Mouse (Mus musculus) Muller cell, postnatal 12 days (primary cell): Measurements from ENCODE around the gene Mei1.

Experiments used
- DNase-seq: peaks from one replicate; pipeline ENCODE4 v3.0.0-alpha.2; 2015; ENCODE audit errors: inconsistent ontology term

Gene Mei1

DNA sequence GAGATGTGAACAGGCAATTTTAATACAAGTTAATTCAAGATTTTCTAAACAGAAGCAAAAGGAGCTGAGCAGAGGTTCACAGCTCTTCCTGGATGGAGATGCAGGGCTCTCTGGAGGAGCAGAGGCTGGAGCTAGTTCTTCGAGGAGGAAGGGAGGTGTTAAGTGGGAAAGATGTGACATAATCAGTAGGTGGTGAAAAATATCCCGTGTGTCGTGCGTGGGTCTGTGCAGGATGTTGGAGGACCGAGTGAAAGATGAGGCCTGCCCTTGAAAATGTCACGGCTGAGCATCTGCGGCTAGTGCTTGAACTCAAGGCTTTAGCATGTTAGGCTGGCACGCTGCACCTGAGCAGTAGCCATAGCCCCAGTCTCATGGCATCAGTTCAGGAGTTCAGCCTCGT is 15.8 kb downstream of the Mei1 start:
- DNase-seq, result no peak

DNA sequence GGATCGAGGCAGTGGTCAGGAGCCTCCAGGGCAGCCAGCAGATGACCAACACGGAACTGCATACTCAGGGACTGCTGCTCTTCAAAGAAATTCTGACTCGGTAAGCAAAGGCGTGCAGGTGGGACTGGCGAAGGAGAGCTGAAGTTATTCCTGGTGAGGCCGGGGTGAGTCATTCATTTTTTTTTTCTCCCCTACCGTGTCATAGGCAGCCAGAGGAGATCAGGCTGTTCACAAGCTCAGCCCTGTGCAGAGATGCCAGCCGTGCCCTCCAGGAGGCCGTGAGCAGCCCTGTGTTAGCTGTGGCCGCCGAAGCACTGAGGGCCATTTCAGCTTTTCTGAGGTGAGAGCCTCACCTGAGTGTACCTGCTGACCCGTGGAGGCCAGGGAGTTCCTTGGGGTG is 16.3 kb downstream of the Mei1 start:
- no peak for DNase-seq

DNA sequence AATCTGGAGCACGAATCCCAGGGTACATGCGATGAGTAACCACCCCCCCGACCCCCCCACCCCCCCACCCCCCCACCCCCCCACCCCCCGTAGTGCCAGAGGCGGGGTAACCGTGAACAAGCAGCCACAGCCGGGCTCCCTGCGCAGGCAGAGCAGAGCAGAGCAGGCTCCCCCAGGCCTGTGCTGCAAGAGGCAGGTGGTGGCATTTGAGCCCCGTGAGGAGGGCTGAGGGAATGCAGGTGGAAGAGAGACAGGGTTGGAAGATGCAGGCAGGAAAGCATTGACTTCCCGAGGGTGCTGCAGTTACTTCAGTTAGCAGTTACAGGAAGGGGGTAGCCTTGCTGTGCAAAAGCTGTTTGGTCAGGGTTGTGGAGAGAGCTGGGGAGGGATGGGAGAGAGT is 17.5 kb downstream of the Mei1 start:
- no peak for DNase-seq

DNA sequence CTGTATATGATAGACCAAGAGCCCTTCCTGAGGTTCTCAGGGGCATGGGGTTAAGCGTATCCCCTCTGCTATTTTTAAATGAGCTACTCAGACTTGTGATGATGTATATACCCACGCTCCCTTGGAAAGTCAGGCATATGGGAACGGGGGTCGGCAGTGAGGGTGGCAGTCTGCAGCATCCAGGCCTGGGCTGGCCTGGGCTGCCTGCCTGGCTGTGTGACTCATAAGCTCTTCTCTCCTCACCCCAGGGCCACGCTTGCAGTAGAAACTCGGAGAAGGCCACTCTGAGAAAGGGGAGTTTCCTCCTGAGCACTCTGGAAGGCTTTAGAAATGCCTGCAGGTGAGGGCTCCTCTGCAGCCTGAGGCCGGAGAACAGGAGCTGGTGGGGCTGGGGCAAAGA is 21.3 kb downstream of the Mei1 start:
- no peak for DNase-seq

DNA sequence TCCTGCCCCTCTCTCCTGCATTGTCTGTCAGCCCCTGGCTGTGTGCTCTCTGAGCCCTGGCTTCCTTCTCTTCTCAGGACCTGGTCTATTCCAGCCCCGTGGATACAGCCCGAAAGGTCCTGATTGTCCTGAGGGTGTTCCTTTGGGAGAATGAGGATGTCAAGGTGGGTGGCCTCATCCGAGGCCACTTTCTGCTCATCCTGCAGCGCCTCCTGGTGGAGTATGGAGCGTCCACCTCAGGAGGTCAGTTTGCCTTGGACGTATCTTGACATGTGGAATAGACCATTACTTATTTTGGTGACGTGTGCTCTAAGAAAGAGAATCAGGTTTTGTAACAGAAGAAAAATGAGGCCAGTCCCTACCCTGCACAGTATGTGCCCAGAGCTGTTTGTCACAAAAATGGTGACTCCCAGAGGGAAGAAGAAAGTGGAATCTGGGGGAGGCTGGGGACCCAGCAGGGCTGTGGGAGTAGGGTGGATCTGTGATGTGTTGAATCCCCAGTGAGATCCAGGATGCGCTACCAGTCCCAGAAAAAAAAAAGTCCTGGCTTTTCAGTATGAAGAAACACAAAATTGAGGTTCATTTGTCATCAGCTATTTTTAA is 37.3 kb downstream of the Mei1 start:
- DNase-seq, result peak; percentile 15

DNA sequence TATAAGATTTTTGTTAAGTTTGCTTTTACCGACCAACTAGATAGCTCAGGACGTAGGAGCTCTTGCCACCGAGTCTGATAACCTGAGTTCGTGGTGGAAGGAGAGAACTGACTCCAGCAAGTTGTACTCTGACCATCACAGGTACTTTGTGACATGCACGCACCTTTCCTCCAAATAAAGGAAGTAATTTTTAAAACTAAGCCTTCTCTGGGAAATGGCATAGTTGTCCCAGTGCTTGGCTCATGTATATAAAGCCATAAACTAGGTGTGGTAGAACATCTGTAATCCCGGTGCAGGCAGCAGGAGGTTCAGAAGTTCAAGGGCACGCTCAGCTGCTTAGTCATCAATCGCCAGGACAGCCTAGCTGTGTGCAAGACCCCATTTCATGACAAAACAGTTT is 50.7 kb downstream of the Mei1 start:
- DNase-seq, result no peak

DNA sequence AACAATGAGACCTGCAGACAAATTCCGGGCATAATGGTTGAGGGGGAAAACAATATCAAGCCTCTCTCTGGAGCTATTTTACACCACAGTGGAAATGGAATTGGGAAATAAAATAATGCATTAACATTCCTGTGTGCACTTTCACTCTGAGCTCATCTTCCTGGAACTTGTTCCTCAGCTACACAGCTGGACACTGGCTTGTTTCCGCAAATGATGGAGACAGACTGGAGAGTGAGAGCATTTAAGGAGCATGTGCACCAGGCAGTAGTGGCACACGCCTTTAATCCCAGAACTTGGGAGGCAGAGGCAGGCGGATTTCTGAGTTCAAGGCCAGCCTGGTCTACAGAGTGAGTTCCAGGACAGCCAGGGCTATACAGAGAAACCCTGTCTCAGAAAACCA is 56.9 kb downstream of the Mei1 start:
- peak; percentile 71 for DNase-seq

DNA sequence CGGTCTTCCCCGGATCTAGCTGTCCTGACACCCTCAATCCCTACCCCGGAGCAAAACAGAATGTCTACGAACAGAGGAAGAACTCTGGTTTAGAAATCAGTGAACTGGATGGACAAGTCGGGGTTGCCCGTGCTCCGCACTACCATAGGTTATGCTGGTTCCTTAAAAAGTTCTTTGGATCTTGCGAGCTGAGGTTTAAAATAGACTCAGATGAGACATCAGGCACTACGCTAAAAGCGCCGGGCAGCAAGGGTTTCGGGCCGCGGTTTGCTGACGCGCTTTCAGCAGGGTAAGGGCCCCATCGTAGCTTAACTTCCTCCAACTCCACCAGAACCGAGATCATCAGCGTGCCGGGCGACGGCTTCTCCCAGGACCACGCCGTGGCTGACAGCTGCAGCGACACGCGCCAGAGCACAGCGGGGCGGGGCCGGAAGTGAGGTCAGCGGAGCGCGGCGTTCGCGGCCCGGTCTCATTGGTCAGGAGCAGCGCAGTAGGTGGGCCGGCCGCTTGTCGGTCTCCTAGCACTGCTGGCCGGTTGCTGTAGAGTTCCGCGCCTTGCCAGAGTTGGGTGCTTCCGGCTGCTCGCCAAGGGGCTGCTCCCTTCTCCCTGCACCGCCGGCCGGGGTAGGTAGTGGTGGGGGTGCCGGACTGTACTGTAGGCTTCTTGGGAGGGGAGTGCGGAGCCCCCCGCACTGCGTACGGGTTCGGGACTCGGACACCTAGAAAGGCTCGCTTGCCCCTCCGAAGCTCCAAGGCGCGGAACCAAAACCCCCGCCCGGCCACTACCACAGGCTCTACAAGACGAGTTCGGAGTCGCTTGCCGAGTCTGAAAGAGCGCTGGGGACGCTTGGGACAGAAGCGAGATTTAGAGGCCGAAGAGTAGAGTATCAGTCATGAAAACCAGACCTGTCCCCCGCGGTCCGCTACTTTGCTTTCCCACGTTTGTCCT is 57.9 kb downstream of the Mei1 start, which contains the start of gene Ccdc134:
Gene Ccdc134, plus strand, starts transcription at position 497 of the 949 bp plus-strand sequence.
- peak; percentile 97 for DNase-seq

DNA sequence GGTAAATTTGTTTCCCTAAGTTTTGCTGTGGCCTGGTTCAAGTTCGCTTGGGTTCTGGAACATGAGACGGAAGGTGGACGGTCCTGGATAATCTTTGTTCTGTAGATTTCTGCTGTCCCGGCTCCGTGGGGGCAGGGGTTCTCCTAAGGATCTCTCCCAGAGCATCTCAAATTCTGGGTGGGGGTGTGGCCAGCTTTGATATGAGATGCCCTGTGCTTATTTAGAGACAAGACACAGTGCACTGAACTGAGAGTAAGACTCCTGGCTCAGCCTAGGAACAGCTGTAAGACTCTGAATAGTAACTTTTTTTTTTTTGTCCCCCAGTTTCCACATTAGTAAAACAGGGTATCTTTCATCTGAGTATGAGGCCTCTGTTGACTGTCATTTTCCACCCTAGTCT is 58.6 kb downstream of the Mei1 start:
- DNase-seq, result peak; percentile 39

DNA sequence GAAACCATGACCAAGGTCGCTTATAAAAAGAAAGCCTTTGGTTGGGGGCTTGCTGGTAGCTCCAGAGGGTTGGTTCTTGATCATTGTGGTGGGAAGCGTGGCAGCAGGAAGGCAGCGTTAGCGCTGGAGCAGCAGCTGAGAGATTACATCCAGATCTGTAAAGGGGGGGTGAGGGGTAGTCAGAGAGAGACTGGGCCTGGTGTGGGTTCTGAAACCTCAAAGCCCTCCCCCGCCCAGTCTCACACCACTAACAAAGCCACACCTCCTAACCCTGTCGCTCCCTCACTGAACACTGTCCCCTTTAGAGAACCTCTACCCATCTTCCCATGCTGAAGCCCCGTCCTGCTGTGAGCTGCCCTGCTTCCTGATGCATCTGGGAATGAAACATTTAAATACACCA is 60.8 kb downstream of the Mei1 start:
- no peak for DNase-seq

DNA sequence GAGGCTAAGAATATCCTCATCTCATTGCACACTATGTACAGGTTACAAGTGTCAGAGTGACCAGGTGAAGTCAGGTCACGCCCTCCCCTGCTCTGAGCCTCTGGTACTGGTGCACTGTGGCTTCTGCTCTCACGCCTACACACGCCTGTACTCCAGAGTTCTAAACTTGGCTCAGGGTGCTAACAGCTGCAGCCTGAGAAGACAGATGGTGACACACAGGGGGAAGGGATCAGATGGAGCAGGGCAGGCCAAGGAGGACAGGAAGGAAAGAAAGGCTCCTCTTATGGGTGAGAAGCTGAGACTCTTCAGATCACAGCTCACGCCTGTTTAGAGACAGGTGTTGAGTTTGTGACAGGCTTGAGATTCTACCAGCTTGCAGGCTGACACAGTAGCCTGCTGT is 65.6 kb downstream of the Mei1 start:
- DNase-seq, result no peak

DNA sequence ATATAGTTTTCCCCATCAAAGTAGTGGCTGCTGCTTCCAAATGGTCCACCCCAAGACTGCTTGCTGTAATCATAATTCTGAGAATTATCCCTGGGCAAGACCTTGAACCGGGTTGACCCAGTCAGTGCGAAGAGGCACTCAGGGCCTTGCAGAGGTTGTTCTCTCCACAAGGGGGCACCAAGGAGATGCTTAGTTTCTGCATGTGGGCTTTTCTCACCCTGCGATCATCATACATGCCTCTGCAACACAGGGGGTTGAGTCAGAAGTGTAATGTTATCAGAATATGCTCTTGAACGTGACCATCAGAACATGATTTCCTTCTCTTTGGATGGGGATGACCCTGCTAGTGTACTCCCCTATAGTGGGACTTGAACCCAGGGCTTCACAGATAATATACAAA is 68.8 kb downstream of the Mei1 start:
- peak; percentile 21 for DNase-seq

DNA sequence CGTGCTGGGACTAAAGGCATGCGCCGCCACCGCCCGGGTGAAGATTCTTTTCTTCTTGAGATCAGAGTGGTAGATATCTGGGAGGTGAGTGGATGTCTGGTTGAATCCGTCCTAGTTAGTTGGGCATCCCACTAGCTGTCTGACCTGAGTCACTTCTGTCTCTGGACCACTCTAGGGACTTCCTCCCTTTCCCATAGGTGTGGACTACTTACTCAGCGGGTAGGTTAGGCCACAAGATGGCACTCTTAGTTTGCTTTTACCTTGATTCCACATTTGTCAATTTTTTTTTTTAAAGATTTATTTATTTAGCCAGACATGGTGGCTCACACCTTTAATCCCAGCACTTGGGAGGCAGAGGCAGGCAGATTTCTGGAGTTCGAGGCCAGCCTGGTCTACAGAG is 69.4 kb downstream of the Mei1 start:
- peak; percentile 40 for DNase-seq

DNA sequence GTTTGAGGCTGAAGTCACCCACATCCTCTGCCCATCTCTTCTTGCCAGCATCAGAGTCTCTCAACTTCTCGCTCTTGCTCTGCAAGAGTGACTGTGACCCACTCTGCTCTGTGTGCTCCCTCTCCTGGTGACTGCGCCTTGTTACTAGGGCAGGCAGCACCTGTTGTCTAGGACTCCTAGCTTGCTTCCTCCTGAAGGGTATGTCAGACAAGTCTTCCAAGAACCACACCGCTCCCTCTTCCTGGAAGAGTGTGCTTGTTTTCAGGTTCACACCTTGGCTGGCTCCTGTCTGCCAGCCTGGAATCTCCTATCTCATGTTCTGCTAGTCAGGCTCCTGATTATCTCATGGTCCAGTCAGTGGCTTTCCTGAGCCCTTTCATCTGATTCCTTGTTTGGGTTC is 70.6 kb downstream of the Mei1 start:
- DNase-seq, result no peak

DNA sequence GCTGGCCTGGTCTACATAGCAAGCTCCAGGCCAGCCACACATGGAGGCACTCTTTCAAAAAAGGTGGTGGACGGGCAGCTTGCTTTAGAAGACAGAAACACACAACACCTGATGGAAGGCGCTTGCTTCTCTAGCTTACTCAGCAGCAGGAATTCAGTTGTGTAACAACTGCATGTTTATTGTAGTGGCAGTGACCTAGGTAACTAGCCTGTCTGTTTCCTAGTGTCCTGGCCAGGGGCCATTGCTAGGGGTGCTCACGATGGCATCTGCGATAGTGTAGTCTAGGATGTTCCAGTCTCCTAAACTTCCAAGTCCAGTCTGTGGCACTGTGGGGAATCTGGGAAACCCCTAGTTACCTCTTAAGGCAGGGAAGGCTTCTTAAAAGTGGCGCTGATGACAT is 74.4 kb downstream of the Mei1 start:
- no peak for DNase-seq

DNA sequence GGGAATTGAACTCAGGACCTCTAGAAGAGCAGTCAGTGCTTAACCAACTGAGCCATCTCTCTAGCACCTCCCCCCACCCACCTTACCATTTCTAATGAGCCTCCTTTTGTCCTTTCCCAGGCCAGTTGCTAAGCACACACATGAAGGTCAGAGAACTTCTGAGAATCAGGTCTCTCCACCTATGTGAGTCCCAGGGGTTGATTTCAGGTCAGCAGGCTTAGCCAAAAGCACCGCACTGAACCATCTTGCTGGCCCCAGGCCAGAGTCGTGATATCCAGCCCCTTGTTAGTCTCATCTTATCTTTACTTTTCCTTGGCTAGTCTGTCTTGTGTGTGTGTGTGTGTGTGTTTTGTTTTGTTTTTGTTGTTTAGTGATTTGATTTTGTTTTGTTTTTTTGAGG is 75.6 kb downstream of the Mei1 start:
- no peak for DNase-seq

DNA sequence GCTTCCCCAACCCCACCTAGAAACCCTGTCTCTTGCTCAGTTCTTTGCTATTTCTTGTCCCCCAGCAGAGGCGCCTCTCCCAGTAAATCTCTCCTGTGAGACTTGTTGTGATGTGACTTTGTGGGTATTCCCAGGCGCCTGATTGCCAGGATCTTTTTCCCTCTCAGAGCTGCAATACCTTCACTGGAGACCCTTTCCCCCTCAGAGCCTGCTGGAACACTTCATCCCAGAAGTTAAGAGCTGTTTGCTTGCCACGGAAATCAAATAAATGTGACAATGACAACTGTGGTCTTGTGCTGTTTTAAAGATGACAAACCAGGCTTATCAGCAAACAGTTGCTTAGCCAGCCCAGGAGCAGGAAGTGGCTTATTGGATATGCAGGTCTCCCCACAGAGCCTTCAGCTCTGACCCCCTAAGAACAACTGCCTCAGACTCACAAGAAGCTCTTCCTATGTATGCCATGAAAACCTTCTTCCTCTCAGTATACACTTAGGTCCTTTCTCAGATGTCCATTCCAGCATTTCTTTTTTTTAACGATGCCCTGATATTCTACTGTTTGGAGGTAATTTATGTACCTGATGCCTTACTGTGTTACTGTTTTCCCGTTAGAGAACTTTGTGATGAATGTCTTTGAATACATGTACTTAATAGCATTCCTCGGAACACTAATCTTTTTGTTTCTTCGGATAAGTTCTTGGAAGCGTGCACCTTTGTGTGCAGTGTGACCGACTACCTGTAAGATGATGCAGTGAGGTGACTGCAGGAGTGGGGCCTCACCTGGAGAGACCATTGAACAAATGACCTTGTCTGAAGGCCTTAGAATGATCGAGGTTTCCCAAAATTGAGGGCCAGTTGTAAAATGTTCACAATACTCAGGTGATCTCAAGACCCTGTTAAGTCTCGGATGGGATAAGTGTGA is 76.3 kb downstream of the Mei1 start:
- peak; percentile 24 for DNase-seq

DNA sequence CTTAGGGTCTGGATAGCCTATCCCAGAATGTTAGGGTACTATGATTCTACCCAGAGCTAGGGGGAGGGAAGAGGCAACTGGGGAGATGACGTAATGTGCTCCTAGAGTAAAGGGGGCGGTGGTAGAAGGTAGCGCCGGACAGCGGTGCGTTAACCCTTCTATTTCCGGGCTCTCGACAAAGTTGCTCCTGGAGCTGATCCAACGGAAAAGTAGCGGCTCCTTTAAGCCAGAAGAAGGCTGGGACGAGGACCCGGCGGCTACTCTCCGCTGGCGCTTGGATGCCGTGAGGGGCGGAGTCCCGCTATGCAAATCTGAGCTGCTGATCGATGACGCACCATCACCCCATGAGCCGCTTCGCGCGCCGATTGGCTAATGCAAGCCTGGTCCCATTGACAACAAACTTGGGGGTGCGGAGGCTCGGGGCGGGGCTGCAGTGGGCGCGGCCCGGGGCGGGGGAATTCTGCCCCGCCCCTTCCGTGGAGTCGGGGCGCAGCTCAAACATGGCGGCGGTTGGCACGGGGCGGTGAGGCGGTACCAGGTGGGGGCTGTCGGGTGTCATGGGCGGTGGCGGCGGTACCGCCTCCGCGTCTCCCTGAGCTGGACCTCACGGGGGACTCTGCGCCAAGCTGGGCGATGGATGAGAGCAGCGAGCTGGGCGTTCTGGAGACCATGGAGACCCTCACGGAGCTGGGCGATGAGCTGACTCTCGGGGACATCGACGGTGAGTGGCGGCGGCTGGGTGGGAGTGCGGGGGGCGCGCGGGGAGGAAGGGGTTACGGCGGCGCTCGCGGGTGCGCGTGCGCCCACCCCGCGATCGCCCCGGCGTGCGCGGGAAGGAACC is 77.2 kb downstream of the Mei1 start, which contains the start of gene Srebf2:
Gene Srebf2, plus strand, starts transcription at position 412 of the 841 bp plus-strand sequence.
- DNase-seq, result peak; percentile 99

DNA sequence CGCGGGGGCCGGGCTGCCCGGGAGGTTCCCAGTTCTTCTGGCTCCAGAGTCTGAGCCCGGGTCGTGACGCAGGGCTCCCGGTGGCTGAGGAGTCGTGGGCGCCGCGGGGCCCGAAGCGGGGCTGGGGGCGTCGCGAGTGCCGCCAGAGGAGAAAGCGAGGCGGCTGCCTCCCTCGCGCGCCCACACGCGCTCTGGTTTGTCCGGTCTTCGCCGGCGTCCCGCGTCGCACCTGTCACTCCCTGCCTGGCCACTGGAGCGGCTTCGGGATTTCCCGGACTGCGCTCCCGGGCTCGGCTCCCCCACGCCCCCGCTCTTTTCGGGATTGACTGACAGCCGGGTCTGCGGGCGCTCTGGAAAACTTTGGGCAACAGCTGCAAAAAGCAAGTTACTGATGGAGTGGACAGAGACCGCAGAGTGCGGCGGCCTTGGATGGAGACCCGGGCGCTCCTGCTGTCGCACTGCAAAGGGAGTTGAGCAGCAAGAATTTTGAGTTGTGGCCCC is 77.9 kb downstream of the Mei1 start:
- peak; percentile 83 for DNase-seq

DNA sequence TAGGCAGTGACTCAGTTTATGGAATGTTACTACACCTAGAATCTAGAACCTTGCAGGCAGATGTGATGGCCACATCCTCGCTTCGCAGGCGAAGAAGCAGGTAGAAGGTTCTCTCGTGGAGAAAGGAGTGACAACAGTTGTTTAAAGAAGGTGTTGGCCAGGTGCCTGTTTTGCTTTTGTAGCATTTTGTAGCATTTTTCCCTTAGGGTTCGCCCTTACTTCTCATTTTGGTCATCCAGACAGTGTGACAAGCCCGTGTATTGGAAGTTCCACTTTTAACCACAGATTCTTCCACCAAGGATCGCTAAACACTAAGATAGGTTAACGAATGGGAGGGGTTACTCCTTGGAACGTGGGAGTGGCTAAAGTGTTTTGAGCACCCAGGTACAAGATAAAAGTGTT is 78.7 kb downstream of the Mei1 start:
- peak; percentile 19 for DNase-seq

DNA sequence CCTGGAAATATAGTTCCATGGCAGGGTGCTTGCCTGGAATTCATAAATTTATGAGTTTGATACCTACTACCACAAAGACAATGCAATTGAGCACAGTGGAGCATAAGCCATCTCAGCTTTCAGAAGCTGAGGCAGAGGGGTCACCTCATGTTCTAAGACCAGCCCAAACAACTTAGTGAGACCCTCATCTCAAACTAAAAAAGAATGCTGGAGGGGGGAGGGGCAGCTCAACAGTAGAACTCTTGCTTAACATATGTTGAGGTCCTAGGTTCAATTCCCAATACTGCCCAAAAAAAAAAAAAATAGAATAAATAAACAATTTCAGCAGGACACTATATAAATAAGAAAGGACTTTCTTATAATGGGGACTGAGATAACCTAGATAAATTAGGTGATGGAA is 80.2 kb downstream of the Mei1 start:
- no peak for DNase-seq
